Mouse (Mus musculus): ENCODE data around the gene Rbm33. TPM values are rescaled to one million over a fixed set of nuclear protein-coding genes. Genes with fewer than 3 reads are reported as not detected.
A peak's percentile ranks its signal among the peaks of the same experiment; 100 is the strongest.

Gene Rbm33
- polyA plus RNA-seq, 1 experiment from 2014 or later = 21.4 TPM

DNA sequence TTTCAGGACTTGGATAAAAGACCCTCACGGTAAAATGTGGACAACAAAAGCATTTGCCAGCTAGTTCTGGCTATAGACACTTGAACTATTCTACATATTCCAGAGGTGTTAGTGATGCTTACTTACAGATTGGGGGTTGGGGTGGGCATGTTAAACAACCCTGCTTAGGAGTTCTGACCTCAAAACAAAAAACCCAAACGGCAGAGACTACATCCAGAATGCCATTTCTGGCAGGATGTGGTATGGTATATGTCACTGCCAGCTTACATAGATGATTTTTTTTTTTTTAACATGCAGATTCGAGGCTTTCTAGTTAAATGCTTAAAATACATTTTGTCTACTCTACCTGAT, 971 bp downstream of the Rbm33 start:
- Histone ChIP-seq H3K27me3 (replicated peaks; ENCODE audit: control insufficient read depth, insufficient read depth, low read length) (no peaks in the 10 kb centered on the region), H3K4me2 (ENCODE audit: low read length) (peak overlapping the region; percentile 77), H3K4me3 (ENCODE audit: low read depth, low read length) (peak overlapping the region; percentile 96), H3K27ac (ENCODE audit: low read depth, low read length) (no peak overlapping the region), H3K9ac (ENCODE audit: low read length) (peak overlapping the region; percentile 100), H3K9me3 (replicated peaks; ENCODE audit: control insufficient read depth, low read length) (no peaks in the 10 kb centered on the region), H3K4me1 (ENCODE audit: control insufficient read depth, insufficient read depth, low read length) (peaks cover 14% of the 10 kb centered on the region), H3K36me3 (ENCODE audit: control insufficient read depth, insufficient read depth, low read length) (no peaks in the 10 kb centered on the region)
- WGBS = 13% methylated on average over 3 of the region's 3 CpGs
- no peak for DNase-seq (ENCODE audit: low spot score)
- ATAC-seq = no peak

DNA sequence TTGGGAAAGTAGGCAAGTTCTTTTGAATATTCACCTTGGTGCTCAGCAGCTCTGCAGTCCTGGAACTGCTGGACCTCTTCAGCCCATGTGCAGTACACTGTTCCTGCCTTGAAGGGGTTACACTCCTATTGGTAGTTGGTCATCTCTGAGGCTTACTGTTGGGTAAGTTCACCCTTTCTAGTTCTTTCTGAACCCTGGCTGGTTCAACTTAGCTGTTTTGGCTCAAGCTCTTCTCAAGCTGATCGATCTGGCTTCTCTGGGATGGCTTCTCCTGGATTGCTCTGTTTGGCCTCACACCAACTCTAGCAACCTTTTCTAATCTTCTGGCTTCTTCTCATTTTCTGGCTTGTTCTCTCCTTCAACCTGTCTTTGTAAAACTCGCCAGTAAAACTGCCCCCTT, 1.8 kb downstream of the Rbm33 start:
- DNase-seq (ENCODE audit: low spot score) = no peak
- H3K9ac ChIP-seq (ENCODE audit: low read length) = 0 out of 2 replicates have a peak overlapping the region, but pooled peaks have one; percentile 0
- WGBS = 56% methylated on average over 2 of the region's 2 CpGs

DNA sequence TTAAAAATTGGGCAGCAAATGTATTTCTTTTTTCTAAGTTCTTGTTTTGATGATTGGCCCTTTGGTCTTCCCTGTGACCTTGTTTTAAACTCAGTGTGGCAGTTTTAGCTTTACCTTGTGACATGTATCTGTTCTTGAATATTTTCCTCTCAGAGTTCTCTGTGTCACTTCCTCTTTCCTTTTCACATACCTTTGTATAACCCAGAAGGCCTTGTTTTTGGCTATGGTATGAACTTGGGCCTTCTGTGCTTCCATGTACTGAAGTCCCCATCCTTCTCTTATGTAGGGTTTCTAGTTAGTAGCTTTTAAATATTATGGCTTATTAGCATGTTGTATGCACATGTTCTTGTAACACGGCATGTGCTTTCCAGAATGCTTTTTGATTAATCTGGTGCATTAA, 4.8 kb downstream of the Rbm33 start:
- no peak overlapping the region for H3K4me3 ChIP-seq (ENCODE audit: low read depth, low read length)
- H3K4me2 ChIP-seq (ENCODE audit: low read length) = no peak overlapping the region
- no peaks in the 10 kb centered on the region for H3K36me3 ChIP-seq (ENCODE audit: control insufficient read depth, insufficient read depth, low read length)
- no peak overlapping the region for H3K27ac ChIP-seq (ENCODE audit: low read depth, low read length)
- no peak overlapping the region for H3K9ac ChIP-seq (ENCODE audit: low read length)
- H3K4me1 ChIP-seq (ENCODE audit: control insufficient read depth, insufficient read depth, low read length) = peaks cover 14% of the 10 kb centered on the region
- DNase-seq (ENCODE audit: low spot score) (no peak), ATAC-seq (no peak)
- H3K27me3 ChIP-seq (replicated peaks; ENCODE audit: control insufficient read depth, insufficient read depth, low read length) = no peaks in the 10 kb centered on the region
- no peaks in the 10 kb centered on the region for H3K9me3 ChIP-seq (replicated peaks; ENCODE audit: control insufficient read depth, low read length)
- 88% methylated on average over 1 of the region's 1 CpGs for WGBS

More for the DNA sequence above, 1.8 kb downstream of the Rbm33 start:
- Histone ChIP-seq H3K4me1 (ENCODE audit: control insufficient read depth, insufficient read depth, low read length) (peaks cover 14% of the 10 kb centered on the region), H3K4me2 (ENCODE audit: low read length) (peak overlapping the region; percentile 77), H3K4me3 (ENCODE audit: low read depth, low read length) (peak overlapping the region; percentile 96; the same call in 1 of the 2 replicates), H3K27me3 (replicated peaks; ENCODE audit: control insufficient read depth, insufficient read depth, low read length) (no peaks in the 10 kb centered on the region), H3K27ac (ENCODE audit: low read depth, low read length) (no peak overlapping the region), H3K36me3 (ENCODE audit: control insufficient read depth, insufficient read depth, low read length) (no peaks in the 10 kb centered on the region), H3K9me3 (replicated peaks; ENCODE audit: control insufficient read depth, low read length) (no peaks in the 10 kb centered on the region)
- no peak for ATAC-seq

DNA sequence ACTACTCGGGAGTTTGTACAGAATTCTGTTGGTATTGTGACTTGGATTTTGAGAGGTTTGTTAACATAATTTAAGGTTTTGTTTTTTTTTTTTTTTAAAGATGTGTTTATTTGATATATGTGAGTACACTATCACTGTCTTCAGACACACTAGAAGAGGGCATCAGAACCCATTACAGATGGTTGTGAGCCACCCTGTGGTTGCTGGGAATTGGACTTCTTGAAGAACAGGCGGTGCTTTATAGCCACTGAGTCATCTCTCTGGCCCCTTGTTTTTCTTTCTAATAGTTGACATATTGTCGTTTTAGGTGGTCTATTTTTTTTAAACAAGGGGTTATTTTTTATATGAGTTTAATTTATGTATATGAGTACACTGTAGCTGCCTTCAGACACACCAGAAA, 5.3 kb downstream of the Rbm33 start:
- H3K9ac ChIP-seq (ENCODE audit: low read length) = no peak overlapping the region
- ATAC-seq (no peak), DNase-seq (ENCODE audit: low spot score) (no peak)
- H3K27ac ChIP-seq (ENCODE audit: low read depth, low read length) = no peak overlapping the region
- no peaks in the 10 kb centered on the region for H3K36me3 ChIP-seq (ENCODE audit: control insufficient read depth, insufficient read depth, low read length)
- 88% methylated on average over 3 of the region's 3 CpGs for WGBS
- no peak overlapping the region for H3K4me3 ChIP-seq (ENCODE audit: low read depth, low read length)
- no peaks in the 10 kb centered on the region for H3K27me3 ChIP-seq (replicated peaks; ENCODE audit: control insufficient read depth, insufficient read depth, low read length)
- no peaks in the 10 kb centered on the region for H3K9me3 ChIP-seq (replicated peaks; ENCODE audit: control insufficient read depth, low read length)
- H3K4me1 ChIP-seq (ENCODE audit: control insufficient read depth, insufficient read depth, low read length) = peaks cover 14% of the 10 kb centered on the region
- H3K4me2 ChIP-seq (ENCODE audit: low read length) = no peak overlapping the region

DNA sequence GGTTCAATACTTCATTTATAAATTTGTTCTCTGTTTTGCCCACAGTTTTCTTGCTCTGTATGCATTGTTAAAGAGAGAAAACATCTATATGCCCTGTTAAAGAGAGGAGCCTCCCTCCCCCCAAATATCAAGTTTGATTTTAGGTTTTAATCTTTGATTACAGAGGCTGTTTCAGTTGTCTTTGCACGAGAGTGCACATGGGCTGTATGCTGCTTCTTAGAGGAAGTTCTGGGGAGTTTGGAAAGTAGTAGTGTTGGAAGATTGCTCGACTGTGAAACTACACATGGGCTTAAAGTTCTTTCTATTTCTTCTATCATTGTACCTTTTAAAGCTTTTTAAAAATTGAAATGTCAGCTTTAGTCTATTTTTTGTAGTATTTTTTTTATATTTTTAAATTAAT, 6.9 kb downstream of the Rbm33 start:
- no peak overlapping the region for H3K9ac ChIP-seq (ENCODE audit: low read length)
- H3K9me3 ChIP-seq (replicated peaks; ENCODE audit: control insufficient read depth, low read length) = no peaks in the 10 kb centered on the region
- H3K4me2 ChIP-seq (ENCODE audit: low read length) = no peak overlapping the region
- ATAC-seq = no peak
- H3K4me1 ChIP-seq (ENCODE audit: control insufficient read depth, insufficient read depth, low read length) = peaks cover 8% of the 10 kb centered on the region
- no peak for DNase-seq (ENCODE audit: low spot score)
- no peak overlapping the region for H3K4me3 ChIP-seq (ENCODE audit: low read depth, low read length)
- H3K27me3 ChIP-seq (replicated peaks; ENCODE audit: control insufficient read depth, insufficient read depth, low read length) = no peaks in the 10 kb centered on the region
- H3K36me3 ChIP-seq (ENCODE audit: control insufficient read depth, insufficient read depth, low read length) = no peaks in the 10 kb centered on the region
- no peak overlapping the region for H3K27ac ChIP-seq (ENCODE audit: low read depth, low read length)
- 92% methylated on average over 2 of the region's 2 CpGs for WGBS

DNA sequence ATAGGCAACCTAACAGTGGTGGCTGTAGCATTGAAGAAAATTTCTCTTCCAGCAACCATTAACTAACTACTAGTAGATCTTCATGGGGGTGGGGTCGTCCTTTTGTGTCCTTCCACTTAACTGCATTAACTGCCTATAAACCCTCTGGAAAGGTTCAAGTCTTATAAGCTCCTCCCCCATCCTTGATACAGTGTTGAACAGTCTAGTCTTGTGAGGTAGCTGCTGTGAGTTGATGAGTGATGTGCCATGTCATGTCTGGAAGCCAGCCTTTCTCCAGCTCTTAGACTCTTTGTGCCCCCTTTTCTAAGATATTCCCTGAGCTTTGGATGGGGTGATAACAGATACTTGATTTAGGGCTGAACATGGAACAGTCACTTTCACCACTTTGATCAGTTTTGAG, 7.5 kb downstream of the Rbm33 start:
- H3K4me1 ChIP-seq (ENCODE audit: control insufficient read depth, insufficient read depth, low read length) = peaks cover 7% of the 10 kb centered on the region
- H3K9me3 ChIP-seq (replicated peaks; ENCODE audit: control insufficient read depth, low read length) = no peaks in the 10 kb centered on the region
- WGBS = 73% methylated on average over 1 of the region's 1 CpGs
- no peak overlapping the region for H3K27ac ChIP-seq (ENCODE audit: low read depth, low read length)
- H3K4me3 ChIP-seq (ENCODE audit: low read depth, low read length) = no peak overlapping the region
- no peaks in the 10 kb centered on the region for H3K36me3 ChIP-seq (ENCODE audit: control insufficient read depth, insufficient read depth, low read length)
- H3K4me2 ChIP-seq (ENCODE audit: low read length) = no peak overlapping the region
- H3K9ac ChIP-seq (ENCODE audit: low read length) = no peak overlapping the region
- no peak for DNase-seq (ENCODE audit: low spot score)
- no peak for ATAC-seq
- H3K27me3 ChIP-seq (replicated peaks; ENCODE audit: control insufficient read depth, insufficient read depth, low read length) = no peaks in the 10 kb centered on the region

DNA sequence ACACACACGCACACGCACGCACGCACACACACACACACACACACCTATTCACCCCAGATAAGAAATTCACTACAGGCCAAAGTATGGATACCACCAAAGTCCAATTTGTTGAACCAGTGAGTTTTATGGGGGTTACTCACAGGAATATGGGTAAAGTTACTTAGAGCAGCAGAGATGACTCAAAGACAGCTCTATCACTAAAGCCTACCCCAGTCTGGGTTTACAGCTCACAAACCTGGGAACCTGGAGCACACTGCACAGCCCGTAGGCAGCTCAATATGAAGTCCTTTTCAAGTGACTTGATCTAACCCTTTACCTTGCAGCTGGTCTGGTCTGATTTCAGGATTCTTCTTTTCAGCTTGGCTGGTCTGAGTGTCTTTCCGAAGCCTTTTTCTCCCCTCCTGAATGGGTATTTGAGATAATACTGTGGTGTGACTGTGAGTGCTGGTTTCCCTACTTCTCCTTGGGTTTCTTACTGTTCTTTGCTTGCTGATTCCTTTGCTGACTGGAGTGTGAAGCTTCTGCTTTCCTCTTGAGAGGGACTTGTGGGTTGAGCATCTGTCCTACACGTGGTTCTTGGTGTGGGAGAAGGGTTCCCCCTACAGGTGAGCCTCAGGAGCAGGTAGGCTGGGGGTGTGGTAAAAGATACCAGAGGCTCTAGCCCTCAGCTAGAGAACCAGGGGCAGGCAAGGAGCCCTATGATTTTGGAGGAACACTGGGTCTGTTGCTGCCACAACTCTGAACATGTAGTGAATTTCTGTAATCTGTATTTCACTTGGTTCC, 12.3 kb downstream of the Rbm33 start:
- H3K9ac ChIP-seq (ENCODE audit: low read length) = no peak overlapping the region
- H3K27ac ChIP-seq (ENCODE audit: low read depth, low read length) = no peak overlapping the region
- no peak overlapping the region for H3K4me2 ChIP-seq (ENCODE audit: low read length)
- no peak for ATAC-seq
- WGBS = 78% methylated on average over 7 of the region's 7 CpGs
- DNase-seq (ENCODE audit: low spot score) = no peak
- H3K4me1 ChIP-seq (ENCODE audit: control insufficient read depth, insufficient read depth, low read length) = no peaks in the 10 kb centered on the region
- no peak overlapping the region for H3K4me3 ChIP-seq (ENCODE audit: low read depth, low read length)
- H3K9me3 ChIP-seq (replicated peaks; ENCODE audit: control insufficient read depth, low read length) = no peaks in the 10 kb centered on the region
- no peaks in the 10 kb centered on the region for H3K27me3 ChIP-seq (replicated peaks; ENCODE audit: control insufficient read depth, insufficient read depth, low read length)
- peaks cover 15% of the 10 kb centered on the region for H3K36me3 ChIP-seq (ENCODE audit: control insufficient read depth, insufficient read depth, low read length)

DNA sequence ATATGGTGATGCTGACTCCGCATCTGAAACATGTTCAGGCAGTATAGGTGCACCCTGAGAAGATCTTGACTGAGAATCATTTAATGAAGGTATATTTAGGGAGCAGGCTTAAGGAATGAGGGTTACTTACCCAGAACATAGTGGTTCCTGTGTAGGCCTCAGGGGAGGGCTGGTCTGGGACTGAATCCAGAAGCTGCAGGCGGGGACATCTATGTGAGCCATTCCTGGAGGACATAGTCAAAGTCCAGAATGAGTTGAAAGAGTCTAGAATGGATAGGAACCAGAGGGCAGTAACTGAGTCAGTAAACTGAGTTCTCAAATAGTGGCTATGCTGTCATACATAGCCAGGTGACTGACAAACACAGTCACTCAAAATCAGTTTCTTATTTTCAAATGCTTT, 16.8 kb downstream of the Rbm33 start:
- Histone ChIP-seq H3K4me1 (ENCODE audit: control insufficient read depth, insufficient read depth, low read length) (no peaks in the 10 kb centered on the region), H3K9me3 (replicated peaks; ENCODE audit: control insufficient read depth, low read length) (no peaks in the 10 kb centered on the region), H3K4me3 (ENCODE audit: low read depth, low read length) (no peak overlapping the region), H3K9ac (ENCODE audit: low read length) (no peak overlapping the region), H3K4me2 (ENCODE audit: low read length) (no peak overlapping the region), H3K27ac (ENCODE audit: low read depth, low read length) (no peak overlapping the region), H3K27me3 (replicated peaks; ENCODE audit: control insufficient read depth, insufficient read depth, low read length) (no peaks in the 10 kb centered on the region), H3K36me3 (ENCODE audit: control insufficient read depth, insufficient read depth, low read length) (peaks cover 49% of the 10 kb centered on the region)
- ATAC-seq (no peak), DNase-seq (ENCODE audit: low spot score) (no peak)
- WGBS = 90% methylated on average over 2 of the region's 2 CpGs

DNA sequence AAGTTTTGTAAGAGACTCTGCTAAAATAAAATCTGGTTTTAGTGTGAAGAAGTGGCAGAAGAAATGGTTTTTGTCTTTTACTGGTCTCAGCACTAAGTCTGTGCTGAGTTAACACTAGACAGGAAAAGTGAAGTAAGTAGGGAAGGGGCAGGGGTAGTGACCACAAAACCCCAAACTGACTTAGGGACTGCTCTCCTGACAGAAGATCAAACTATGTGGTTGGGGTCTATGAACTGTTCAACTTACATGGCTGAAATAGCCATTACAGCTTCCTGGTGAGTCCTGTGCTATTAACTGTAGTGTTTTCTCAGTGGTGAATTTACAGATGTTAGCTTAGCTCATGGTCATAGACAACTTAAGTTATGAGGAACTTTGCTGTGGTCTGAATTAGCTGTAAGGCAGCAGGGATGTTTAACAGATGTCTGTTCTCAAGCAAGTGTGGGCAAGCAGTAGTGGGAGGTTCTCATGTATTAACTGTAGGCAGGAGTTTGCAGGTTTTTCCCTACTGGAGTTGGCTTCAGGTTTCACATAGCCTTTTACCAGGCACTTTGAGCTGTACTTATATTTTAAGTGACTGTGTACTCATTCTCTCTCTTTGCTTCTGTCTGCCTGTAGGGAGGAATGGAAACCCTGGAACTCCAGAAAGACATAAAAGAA, 35.1 kb downstream of the Rbm33 start:
- Histone ChIP-seq H3K9me3 (replicated peaks; ENCODE audit: control insufficient read depth, low read length) (no peaks in the 10 kb centered on the region), H3K36me3 (ENCODE audit: control insufficient read depth, insufficient read depth, low read length) (peaks cover 51% of the 10 kb centered on the region), H3K4me2 (ENCODE audit: low read length) (no peak overlapping the region), H3K9ac (ENCODE audit: low read length) (no peak overlapping the region), H3K4me3 (ENCODE audit: low read depth, low read length) (no peak overlapping the region), H3K27ac (ENCODE audit: low read depth, low read length) (no peak overlapping the region), H3K27me3 (replicated peaks; ENCODE audit: control insufficient read depth, insufficient read depth, low read length) (no peaks in the 10 kb centered on the region), H3K4me1 (ENCODE audit: control insufficient read depth, insufficient read depth, low read length) (no peaks in the 10 kb centered on the region)
- no peak for DNase-seq (ENCODE audit: low spot score)
- no peak for ATAC-seq
